Mouse (Mus musculus): ENCODE data around the gene Pcbp4.
A peak's percentile ranks its signal among the peaks of the same experiment; 100 is the strongest.

The Pcbp4 gene

DNA sequence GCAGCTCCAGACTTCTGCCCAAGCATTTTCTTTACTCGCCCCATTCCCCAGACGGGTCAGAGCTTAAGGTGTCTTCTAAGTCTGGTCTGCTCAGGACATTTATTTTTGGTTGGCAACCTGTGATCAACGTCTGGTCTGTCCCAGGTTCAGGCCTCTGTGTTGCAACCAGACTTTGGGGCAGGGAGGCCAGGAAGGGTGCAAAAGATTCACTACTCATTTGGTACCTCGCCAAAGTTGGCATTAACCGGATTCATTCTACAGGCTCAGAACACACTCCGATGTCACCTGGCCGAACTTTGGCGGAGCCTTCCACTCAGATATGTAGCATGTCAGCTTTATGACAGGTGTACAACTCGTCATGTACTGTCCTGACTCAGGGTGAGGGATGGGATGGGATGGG, 5.1 kb upstream of the Pcbp4 start:
- peak; percentile 81 for DNase-seq

- peak; percentile 87 for DNase-seq
These were observed 4.5 kb upstream of the Pcbp4 start for GRCm38 (mm10) chr9:106448498-106449031.

- DNase-seq: peak; percentile 68
These were observed 3.1 kb upstream of the Pcbp4 start for GRCm38 (mm10) chr9:106449947-106450346.

DNA sequence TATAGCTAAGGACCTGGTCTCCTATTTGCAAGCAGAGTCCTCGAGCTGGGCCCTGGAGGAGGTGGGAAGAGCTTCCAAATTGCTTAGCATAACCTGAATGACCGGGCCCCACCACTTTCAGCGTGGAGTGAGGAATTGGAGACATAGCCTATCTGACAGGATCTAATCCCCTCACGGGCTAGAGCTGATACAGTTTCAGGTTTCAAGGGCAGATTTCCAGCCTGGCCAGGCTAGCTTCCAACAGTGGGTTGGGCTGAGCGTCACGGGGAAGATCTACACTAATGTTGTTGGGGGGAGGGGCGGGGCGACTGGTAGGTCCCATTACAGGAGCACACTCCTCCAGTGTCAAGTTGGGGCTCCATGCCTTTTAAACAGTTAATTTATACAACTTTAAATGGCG, 2.4 kb upstream of the Pcbp4 start:
- DNase-seq: peak; percentile 76

- DNase-seq: peak; percentile 68
These were observed 1.8 kb upstream of the Pcbp4 start for GRCm38 (mm10) chr9:106451298-106451697.

- peak; percentile 52 for DNase-seq
These were observed 1.2 kb upstream of the Pcbp4 start for GRCm38 (mm10) chr9:106451899-106452298.

DNA sequence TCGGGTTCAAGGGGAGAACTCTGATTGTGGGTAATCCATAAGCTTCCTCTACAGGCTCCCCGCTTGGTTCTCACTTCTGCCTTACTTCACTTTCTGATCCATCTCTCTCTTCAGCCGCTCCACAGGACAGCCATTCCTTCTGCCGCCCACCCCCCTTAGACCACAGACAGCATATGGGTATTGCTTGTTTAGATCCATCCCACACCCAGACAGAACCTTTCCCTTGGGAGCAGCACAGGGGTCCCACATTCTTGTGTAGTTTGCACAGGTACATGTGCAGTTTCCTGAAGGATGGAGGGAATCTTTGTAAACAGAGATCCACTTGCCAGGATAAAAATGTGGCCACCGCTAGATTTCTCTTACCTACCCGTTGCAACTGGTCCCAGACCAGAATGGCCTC, 740 bp upstream of the Pcbp4 start:
- peak; percentile 63 for DNase-seq

DNA sequence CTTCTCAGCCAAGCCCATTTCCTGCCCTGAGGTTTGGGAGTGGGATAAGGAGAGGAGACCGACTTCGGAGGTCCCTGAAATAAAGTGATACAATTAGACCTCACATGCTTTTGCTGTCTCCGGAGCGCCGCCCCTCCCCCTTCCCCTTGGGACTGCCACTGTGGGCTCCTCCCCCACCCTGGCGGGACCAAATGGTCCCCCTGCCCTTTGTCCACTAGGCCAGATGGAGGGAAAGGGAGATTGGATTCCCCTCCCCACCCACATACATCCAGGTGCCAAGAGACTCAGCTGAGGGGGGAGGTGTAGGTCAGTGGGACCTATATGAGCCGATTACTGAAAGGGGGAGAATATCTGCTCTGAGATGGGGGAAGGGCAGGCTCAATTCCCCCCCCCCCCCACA, 270 bp upstream of the Pcbp4 start:
- DNase-seq: peak; percentile 91

DNA sequence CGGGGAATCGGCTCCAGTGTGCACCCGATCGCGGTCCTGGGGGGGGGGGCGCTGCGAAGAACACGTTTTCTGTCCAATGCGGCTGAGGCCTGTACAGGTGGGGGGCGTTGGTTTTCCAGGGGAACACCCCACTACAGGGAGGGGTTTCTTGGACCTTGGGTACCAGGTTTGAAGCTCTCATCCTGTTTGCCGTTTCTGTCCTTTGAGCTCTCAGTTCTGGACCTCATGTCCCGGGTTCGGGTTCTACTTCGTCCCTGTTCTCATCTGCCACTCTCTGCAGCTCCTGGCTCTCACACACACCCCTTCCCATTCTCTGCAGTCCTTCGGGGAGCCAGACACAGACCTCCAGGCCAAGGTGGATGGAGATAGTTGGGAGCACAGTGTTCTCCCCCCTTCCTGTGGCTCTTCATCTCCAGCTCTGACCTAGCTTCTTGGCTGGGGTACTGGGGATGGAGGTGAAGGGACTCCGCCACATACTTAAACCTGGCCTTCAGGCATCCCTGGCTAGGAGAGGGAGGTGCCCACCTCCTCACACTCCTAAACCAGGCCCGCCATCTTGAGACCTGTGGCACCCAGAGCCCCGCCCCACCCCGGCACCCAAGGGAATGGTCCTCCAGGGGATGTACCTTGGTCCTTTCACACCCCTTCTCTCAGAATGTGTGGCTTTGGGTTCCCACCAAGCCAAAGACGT, 1.1 kb downstream of the Pcbp4 start:
- DNase-seq: peak; percentile 78

GRCm38 (mm10) chr9:106454888-106455681, 2.0 kb downstream of the Pcbp4 start:
- peak; percentile 59 for DNase-seq

DNA sequence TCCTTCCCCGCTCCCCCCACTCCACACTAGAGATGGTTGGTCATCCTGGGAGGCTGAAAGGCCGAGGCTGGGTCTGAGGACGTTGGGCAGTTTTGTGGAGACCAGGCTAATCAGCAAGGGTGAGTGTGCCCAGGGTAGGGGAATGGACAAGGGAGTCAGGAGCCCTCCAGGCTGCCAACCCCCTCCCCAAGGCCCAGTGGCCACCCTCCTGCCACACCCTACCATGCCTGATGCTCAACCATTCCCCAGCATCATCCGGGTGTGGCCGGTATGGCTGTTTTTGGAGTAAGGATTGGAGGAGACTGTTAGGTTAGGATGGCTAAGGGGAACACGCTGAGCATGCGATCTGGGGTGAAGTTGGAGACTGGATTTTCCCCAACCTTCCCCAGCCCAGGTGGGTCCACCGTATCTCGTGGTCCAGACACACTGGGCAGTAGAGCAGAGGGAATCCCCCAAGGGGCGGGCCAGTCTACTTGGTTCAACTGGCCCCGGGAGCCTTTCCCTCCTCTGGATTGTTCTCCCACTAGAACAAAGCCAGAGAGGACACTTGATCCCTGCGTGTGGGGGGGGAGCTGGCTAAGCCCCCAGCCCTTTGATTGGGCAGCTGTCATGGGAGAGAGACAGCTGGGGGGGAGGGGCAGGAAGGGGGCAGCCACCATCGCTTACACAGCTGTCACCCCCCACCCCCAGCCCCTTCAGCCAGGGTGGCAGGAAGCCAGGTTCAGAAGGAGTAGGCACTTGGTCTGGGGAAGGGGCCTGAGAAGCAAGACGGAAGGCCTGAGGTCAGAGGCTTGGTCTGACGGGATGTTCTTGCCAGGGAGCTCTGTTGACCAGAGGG, 3.5 kb downstream of the Pcbp4 start:
- peak; percentile 74 for DNase-seq

DNA sequence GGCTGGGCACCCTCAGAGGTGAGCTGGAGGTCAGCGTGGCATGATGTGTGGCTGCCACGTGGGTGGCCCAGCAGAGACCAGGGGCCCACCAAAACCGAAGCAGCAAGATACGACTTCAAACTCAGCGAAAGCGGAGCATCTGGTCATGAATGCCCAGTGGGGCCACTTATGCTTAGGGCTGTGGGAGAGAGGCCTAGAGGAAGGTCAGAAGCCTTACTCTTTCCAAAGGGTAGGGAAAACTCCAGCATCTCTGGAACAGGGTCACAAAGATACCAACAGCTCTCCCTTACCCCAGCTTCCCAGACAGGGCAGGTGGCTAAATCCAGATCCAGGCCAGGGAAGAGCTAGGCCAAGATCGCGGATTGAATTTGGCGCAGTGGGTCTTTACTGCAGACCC, 4.1 kb downstream of the Pcbp4 start:
- no peak for DNase-seq

GRCm38 (mm10) chr9:106457920-106458319, 4.8 kb downstream of the Pcbp4 start:
- DNase-seq: peak; percentile 63

GRCm38 (mm10) chr9:106459946-106460345, 6.9 kb downstream of the Pcbp4 start:
- peak; percentile 80 for DNase-seq

DNA sequence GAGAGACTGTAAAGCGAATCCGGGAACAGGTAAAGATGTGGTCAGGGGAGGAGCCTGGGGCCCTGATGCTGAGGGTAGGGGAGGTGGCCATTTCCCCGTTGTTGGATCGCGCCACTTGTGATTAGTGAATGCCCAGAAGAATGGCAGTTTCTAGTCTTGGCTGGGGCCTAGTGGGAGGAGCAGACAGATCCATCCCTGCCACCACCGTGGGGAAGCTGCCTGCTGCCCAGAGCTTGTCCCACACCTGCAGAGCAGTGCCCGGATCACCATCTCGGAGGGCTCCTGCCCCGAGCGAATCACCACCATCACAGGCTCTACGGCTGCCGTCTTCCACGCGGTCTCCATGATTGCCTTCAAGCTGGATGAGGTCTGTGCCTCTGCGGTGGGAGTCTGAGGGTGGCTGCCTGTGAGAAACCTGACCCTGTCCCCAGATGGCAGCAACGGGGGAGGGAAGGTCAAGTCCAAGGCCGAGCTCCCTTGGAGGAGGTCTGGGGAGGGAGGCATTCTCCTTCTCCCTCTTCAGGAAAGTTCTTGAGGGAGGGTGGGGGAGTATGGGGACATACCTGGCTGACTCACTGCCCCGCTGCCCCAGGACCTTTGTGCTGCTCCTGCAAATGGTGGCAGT, 7.4 kb downstream of the Pcbp4 start:
- peak; percentile 88 for DNase-seq

DNA sequence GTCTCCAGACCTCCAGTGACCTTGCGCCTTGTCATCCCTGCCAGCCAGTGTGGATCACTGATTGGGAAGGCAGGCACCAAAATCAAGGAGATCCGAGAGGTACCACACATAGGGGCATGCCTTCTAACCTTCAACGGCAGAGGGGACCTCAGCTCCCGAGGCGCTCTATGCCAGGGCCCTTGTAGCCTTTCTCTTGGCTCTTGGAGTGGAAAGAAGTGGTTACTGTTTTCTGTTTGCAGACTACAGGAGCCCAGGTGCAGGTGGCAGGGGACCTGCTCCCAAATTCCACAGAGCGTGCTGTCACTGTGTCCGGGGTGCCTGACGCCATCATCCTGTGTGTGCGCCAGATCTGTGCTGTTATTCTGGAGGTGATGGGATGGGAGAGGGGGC, 7.9 kb downstream of the Pcbp4 start:
- peak; percentile 60 for DNase-seq

DNA sequence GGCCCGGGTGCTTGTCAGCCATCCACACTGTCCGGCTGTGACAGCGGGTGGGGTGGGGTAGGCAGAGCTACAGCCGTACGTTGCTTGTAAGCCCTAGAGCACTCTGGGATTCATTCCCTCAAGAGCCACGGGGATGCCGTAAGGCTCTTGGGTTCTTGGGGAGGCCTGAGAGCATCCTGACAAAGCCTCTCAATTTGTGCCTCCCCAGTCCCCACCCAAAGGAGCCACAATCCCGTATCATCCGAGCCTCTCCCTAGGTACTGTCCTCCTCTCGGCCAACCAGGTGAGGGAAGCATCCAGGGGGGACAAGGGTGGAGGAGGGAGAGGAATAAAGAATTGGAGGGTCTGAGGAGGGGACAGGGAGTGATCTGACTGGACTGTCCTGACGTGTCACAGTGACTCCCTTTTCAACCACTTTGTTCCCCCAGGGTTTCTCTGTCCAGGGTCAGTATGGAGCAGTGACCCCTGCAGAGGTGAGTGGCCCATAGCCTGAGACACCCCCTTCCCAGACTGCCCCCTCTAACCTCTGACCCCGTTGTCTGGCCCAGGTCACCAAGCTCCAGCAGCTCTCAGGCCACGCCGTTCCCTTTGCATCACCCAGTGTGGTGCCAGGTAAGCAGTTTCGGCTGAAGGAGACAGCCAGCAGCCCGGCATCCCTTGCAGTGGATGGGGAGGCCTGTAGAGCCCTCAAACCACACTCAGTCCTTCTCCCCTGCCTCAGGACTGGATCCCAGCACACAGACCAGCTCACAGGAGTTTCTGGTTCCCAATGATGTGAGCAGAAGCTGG, 8.7 kb downstream of the Pcbp4 start:
- DNase-seq: peak; percentile 78

- peak; percentile 72 for DNase-seq
These were observed 9.3 kb downstream of the Pcbp4 start for GRCm38 (mm10) chr9:106462430-106462800.

GRCm38 (mm10) chr9:106463122-106464063, 10.3 kb downstream of the Pcbp4 start:
- DNase-seq: peak; percentile 95

- peak; percentile 93 for DNase-seq
These were observed 11.9 kb downstream of the Pcbp4 start for GRCm38 (mm10) chr9:106464751-106465541.

Data from cerebellum, adult 11-12 months (tissue).